Mouse (Mus musculus): Measurements from ENCODE around the gene Tmsb15a.
"Not testable (repeated sequence)": the region's sequence is repeated elsewhere in the genome, so short reads cannot be mapped to it uniquely, and the experiment has no call there.

Tmsb15a gene

GRCm38 (mm10) chrX:135725161-135725560 lies at the start of gene Tmsb15a:
Gene Tmsb15a (minus strand): TSS chrX:135725261.
- no peak for DNase-seq (ENCODE audit: low read depth, low spot score)

GRCm38 (mm10) chrX:135768565-135768964 lies 43.5 kb upstream of the Tmsb15a start:
- DNase-seq (ENCODE audit: low read depth, low spot score) = no peak

GRCm38 (mm10) chrX:135768043-135768548 lies 43.0 kb upstream of the Tmsb15a start:
- no peak for DNase-seq (ENCODE audit: low read depth, low spot score)

- DNase-seq (ENCODE audit: low read depth, low spot score) = peak; percentile 4
Observed at GRCm38 (mm10) chrX:135761707-135762106, 36.6 kb upstream of the Tmsb15a start.

- DNase-seq (ENCODE audit: low read depth, low spot score) = peak; percentile 58
Observed at GRCm38 (mm10) chrX:135752832-135753231, 27.8 kb upstream of the Tmsb15a start.

GRCm38 (mm10) chrX:135745376-135745775 lies 20.3 kb upstream of the Tmsb15a start:
- DNase-seq (ENCODE audit: low read depth, low spot score) = not testable (repeated sequence)

GRCm38 (mm10) chrX:135743056-135743355 lies 17.9 kb upstream of the Tmsb15a start:
- DNase-seq (ENCODE audit: low read depth, low spot score) = no peak

GRCm38 (mm10) chrX:135742304-135743055 lies 17.4 kb upstream of the Tmsb15a start, which contains the start of the genes Armcx5 and Gprasp1:
Gene Armcx5 (plus strand): TSS chrX:135742733.
Gene Gprasp1 (plus strand): TSS chrX:135742733.
- DNase-seq (ENCODE audit: low read depth, low spot score) = peak; percentile 93

GRCm38 (mm10) chrX:135738730-135739520 lies 13.9 kb upstream of the Tmsb15a start:
- DNase-seq (ENCODE audit: low read depth, low spot score) = peak; percentile 5

- no peak for DNase-seq (ENCODE audit: low read depth, low spot score)
Observed at GRCm38 (mm10) chrX:135712845-135713244, 12.2 kb downstream of the Tmsb15a start.

- no peak for DNase-seq (ENCODE audit: low read depth, low spot score)
Observed at GRCm38 (mm10) chrX:135704349-135704748, 20.7 kb downstream of the Tmsb15a start.

GRCm38 (mm10) chrX:135703111-135703510 lies 21.9 kb downstream of the Tmsb15a start:
- DNase-seq (ENCODE audit: low read depth, low spot score) = no peak

- DNase-seq (ENCODE audit: low read depth, low spot score) = no peak
Observed at GRCm38 (mm10) chrX:135693633-135694032, 31.4 kb downstream of the Tmsb15a start, which contains the start of gene Tcp11x2. Gene Tcp11x2 (minus strand): TSS chrX:135693790.

GRCm38 (mm10) chrX:135687802-135688201 lies 37.3 kb downstream of the Tmsb15a start:
- DNase-seq (ENCODE audit: low read depth, low spot score) = no peak

GRCm38 (mm10) chrX:135681858-135682257 lies 43.2 kb downstream of the Tmsb15a start:
- no peak for DNase-seq (ENCODE audit: low read depth, low spot score)

Data from CD4-positive helper T cell, adult 2 months (primary cell).